Mouse (Mus musculus) E14TG2a.4 (cell line): ENCODE measurements at regions not wholly inside any gene's neighbourhood (a gene's known extent, or its start where the extent isn't known, plus 50 kb on each side); places are given as distances from the start of the nearest gene placed in this dataset.

ENCODE experiments used
- CTCF ChIP-seq: conservative IDR thresholded peaks from 2 replicates; pipeline ENCODE4 v1.5.1; 2014; ENCODE audit warnings: low read length
- NANOG ChIP-seq: IDR thresholded peaks from 2 replicates; pipeline ENCODE4 v1.6.1; 2014; ENCODE audit warnings: borderline replicate concordance, low read length, mixed read lengths

DNA sequence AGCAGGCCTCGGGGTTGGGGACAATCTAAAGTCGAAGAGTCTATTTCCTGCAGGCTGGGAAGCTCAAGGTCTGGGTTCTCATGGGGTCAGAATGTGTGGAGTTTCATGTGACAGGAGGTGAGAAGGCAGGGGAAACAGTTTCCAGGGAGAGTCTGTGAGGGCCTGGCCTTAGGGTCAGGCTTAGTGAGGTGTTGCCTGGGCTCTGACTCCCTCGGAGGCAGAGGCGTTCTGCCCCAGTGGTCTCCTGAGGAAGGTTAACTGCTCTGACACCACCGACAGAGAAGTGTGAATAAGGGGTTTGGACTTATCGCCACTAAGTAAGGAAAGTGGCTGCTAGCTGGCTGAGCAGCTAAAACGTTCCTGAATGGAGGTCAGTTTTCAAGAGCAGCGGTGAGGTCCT lies 499.9 kb downstream of the Zfp704 start:
- no peak for TF ChIP-seq CTCF
- no peak for TF ChIP-seq NANOG
